Mouse (Mus musculus) embryo, embryonic 10 days (tissue): ENCODE measurements around the gene Fibcd1.

Experiments used
- DNase-seq: peaks from one replicate; pipeline ENCODE4 v3.0.0-alpha.2; 2015; ENCODE audit warnings: low spot score

Fibcd1 gene

GRCm38 (mm10) chr2:31811086-31811958, 34.5 kb downstream of the Fibcd1 start:
- no peak for DNase-seq

GRCm38 (mm10) chr2:31810444-31810843, 35.4 kb downstream of the Fibcd1 start, which contains the start of gene Qrfp:
Gene Qrfp, minus strand, starts transcription at chr2:31810580.
- no peak for DNase-seq

- no peak for DNase-seq
Measured at GRCm38 (mm10) chr2:31809358-31809740, 36.5 kb downstream of the Fibcd1 start.

- DNase-seq = peak; percentile 37
Measured at GRCm38 (mm10) chr2:31808410-31809357, 37.1 kb downstream of the Fibcd1 start.

- DNase-seq = peak; percentile 42
Measured at GRCm38 (mm10) chr2:31806639-31807382, 39.0 kb downstream of the Fibcd1 start.

GRCm38 (mm10) chr2:31803480-31803879, 42.3 kb downstream of the Fibcd1 start:
- no peak for DNase-seq

GRCm38 (mm10) chr2:31802811-31803210, 43.0 kb downstream of the Fibcd1 start:
- no peak for DNase-seq

GRCm38 (mm10) chr2:31801416-31801815, 44.4 kb downstream of the Fibcd1 start:
- DNase-seq = no peak

- no peak for DNase-seq
Measured at GRCm38 (mm10) chr2:31796943-31797342, 48.9 kb downstream of the Fibcd1 start.

GRCm38 (mm10) chr2:31792611-31793010, 53.2 kb downstream of the Fibcd1 start:
- DNase-seq = no peak

GRCm38 (mm10) chr2:31791260-31791659, 54.5 kb downstream of the Fibcd1 start:
- no peak for DNase-seq

GRCm38 (mm10) chr2:31790728-31791251, 55.0 kb downstream of the Fibcd1 start:
- no peak for DNase-seq

GRCm38 (mm10) chr2:31789215-31789614, 56.6 kb downstream of the Fibcd1 start:
- DNase-seq = no peak

GRCm38 (mm10) chr2:31788227-31788626, 57.6 kb downstream of the Fibcd1 start:
- no peak for DNase-seq

GRCm38 (mm10) chr2:31787029-31787428, 58.8 kb downstream of the Fibcd1 start:
- peak; percentile 95 for DNase-seq

- DNase-seq = peak; percentile 92
Measured at GRCm38 (mm10) chr2:31785074-31785473, 60.7 kb downstream of the Fibcd1 start.

GRCm38 (mm10) chr2:31782958-31783602, 62.7 kb downstream of the Fibcd1 start:
- DNase-seq = no peak

- DNase-seq = no peak
Measured at GRCm38 (mm10) chr2:31779258-31779657, 66.5 kb downstream of the Fibcd1 start.

GRCm38 (mm10) chr2:31776479-31776878, 69.3 kb downstream of the Fibcd1 start:
- no peak for DNase-seq

GRCm38 (mm10) chr2:31770781-31771441, 74.9 kb downstream of the Fibcd1 start:
- peak; percentile 73 for DNase-seq
